Mouse (Mus musculus): ENCODE results near the gene Unc13c. TPM values are rescaled to one million over a fixed set of nuclear protein-coding genes. Genes with fewer than 3 reads are reported as not detected.

Unc13c gene
- polyA plus RNA-seq, 1 experiment, result not detected

- no peak overlapping the region for H3K4me3 ChIP-seq (replicated peaks; ENCODE audit: extremely low read depth, low read depth, low read length)
- H3K4me1 ChIP-seq (ENCODE audit: control insufficient read depth, insufficient read depth, low read length), result no peaks in the 10 kb centered on the region
- DNase-seq, result peak; percentile 46
- TF ChIP-seq CTCF (IDR thresholded peaks at IDR 0.05; ENCODE audit: insufficient read depth, low read length), result peak; percentile 75
- TF ChIP-seq POLR2A (IDR thresholded peaks at IDR 0.05; ENCODE audit: borderline replicate concordance, extremely low read depth, low read depth, low read length), result no peak
- 48% methylated on average over 2 of the region's 2 CpGs for WGBS
These were observed 411.0 kb downstream of the Unc13c start for GRCm38 (mm10) chr9:73557805-73558204.

- no peak for DNase-seq
- 66% methylated on average over 6 of the region's 6 CpGs for WGBS
- Histone ChIP-seq H3K4me3 (replicated peaks; ENCODE audit: extremely low read depth, low read depth, low read length) (no peak overlapping the region), H3K4me1 (ENCODE audit: control insufficient read depth, insufficient read depth, low read length) (no peaks in the 10 kb centered on the region)
- TF ChIP-seq POLR2A (IDR thresholded peaks at IDR 0.05; ENCODE audit: borderline replicate concordance, extremely low read depth, low read depth, low read length) (no peak), CTCF (IDR thresholded peaks at IDR 0.05; ENCODE audit: insufficient read depth, low read length) (no peak)
These were observed 413.4 kb downstream of the Unc13c start for GRCm38 (mm10) chr9:73555354-73555753.

DNA sequence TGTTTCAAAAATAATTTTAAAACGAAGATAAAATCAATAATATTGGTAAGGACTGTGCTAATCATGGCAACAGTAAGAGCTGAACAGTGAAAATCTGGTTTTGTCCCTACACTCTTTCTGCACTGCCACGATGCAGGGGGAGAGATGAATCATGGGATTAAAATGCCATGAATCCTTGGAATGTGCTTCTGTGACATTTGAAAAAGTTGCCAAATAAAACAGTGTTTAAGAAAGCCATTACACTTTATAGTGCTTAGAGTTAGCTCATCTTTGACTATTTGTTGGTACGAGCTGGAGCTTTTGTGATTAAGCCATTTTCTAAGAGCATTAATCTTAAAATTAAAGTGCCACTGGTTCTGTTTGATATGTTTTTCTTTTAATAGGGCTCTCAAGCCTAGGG is 496.2 kb downstream of the Unc13c start:
- no peak overlapping the region for H3K4me3 ChIP-seq (replicated peaks; ENCODE audit: extremely low read depth, low read depth, low read length)
- DNase-seq, result no peak
- WGBS, result 35% methylated on average over 3 of the region's 3 CpGs
- no peaks in the 10 kb centered on the region for H3K4me1 ChIP-seq (ENCODE audit: control insufficient read depth, insufficient read depth, low read length)
- TF ChIP-seq CTCF (IDR thresholded peaks at IDR 0.05; ENCODE audit: insufficient read depth, low read length) (no peak), POLR2A (IDR thresholded peaks at IDR 0.05; ENCODE audit: borderline replicate concordance, extremely low read depth, low read depth, low read length) (no peak)

DNA sequence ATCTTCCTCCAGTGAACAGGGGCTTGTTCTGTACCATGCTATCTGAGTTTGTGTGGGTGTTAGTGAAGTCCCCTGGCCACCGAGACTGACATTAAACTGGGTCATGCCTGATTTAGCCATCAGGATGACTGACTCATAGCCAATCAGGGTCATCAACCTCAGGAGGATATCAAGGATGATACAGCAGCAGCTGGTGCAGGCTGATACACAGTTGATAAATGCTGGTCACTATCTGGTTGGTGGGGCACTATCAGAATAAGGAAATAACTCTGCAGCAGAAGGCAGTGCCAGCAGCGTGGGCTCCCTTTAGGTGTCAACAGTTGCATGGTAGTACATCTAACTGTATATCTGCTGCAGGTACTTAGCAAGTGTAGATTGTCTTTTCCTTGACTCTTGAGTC is 506.7 kb downstream of the Unc13c start:
- DNase-seq, result no peak
- Histone ChIP-seq H3K4me1 (ENCODE audit: control insufficient read depth, insufficient read depth, low read length) (no peaks in the 10 kb centered on the region), H3K4me3 (replicated peaks; ENCODE audit: extremely low read depth, low read depth, low read length) (no peak overlapping the region)
- TF ChIP-seq POLR2A (IDR thresholded peaks at IDR 0.05; ENCODE audit: borderline replicate concordance, extremely low read depth, low read depth, low read length), result no peak
- no peak for TF ChIP-seq CTCF (IDR thresholded peaks at IDR 0.05; ENCODE audit: insufficient read depth, low read length)
- WGBS, result 78% methylated on average over 2 of the region's 2 CpGs

DNA sequence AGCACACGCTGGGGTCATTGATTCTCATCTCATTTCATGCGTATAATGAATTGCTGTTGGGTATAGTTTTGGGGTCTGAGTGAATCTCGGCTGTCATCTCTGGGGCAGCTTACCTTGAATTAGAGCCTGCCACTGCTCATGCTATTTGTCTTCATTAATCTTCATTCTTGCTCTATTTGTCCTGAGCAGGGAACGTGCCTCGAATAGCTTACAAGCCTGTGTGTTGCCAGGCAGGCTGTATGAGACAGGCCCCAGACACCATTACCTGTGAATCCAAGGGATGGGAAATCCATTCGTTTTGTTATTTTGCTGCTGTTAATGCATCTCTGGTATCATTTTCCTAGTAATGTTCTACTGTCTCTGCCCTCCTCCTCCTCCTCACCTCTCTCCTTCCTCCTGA is 518.8 kb downstream of the Unc13c start:
- TF ChIP-seq POLR2A (IDR thresholded peaks at IDR 0.05; ENCODE audit: borderline replicate concordance, extremely low read depth, low read depth, low read length) (no peak), CTCF (IDR thresholded peaks at IDR 0.05; ENCODE audit: insufficient read depth, low read length) (no peak)
- H3K4me1 ChIP-seq (ENCODE audit: control insufficient read depth, insufficient read depth, low read length), result no peaks in the 10 kb centered on the region
- DNase-seq, result no peak
- H3K4me3 ChIP-seq (replicated peaks; ENCODE audit: extremely low read depth, low read depth, low read length), result no peak overlapping the region
- 75% methylated on average over 6 of the region's 6 CpGs for WGBS

DNA sequence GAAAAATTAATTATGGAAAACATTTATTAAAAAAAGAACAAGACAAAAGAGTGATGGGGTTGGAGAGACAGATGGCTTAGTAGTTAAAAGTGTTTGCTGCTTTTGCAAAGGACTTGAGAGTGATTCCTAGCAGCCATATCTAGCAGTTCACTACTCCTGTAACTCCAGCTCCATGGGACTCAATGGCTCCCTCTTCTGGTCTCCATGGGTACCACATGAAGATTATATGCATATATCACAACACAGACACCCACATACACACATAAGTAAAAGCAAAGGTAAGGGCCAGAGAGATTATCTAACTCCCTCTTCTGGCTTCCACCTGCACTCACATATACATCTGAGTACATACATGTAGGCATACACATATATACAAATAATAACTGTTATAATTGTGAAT is 519.5 kb downstream of the Unc13c start:
- TF ChIP-seq POLR2A (IDR thresholded peaks at IDR 0.05; ENCODE audit: borderline replicate concordance, extremely low read depth, low read depth, low read length), result no peak
- TF ChIP-seq CTCF (IDR thresholded peaks at IDR 0.05; ENCODE audit: insufficient read depth, low read length), result no peak
- DNase-seq, result no peak
- Histone ChIP-seq H3K4me1 (ENCODE audit: control insufficient read depth, insufficient read depth, low read length) (no peaks in the 10 kb centered on the region), H3K4me3 (replicated peaks; ENCODE audit: extremely low read depth, low read depth, low read length) (no peak overlapping the region)

DNA sequence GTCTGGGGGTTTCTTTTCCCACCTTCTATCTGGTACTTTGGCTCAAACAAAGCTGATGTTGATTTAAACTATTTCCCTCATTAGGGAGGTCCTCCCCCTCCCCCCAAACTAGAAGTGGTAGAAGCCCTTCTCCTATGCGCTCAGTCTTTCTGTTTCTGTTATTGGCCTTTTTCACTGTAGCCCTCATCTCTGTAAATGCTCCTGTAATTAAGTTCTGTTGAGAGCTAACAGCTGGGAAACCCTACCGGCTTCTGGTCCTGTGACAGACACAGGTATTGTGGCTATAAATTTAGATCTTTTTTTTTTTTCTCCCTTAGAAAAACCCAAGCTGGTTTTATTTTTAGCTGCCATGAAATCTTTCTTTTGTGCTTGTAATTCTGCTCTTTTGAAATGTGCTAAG is 536.8 kb downstream of the Unc13c start:
- WGBS, result 76% methylated on average over 2 of the region's 2 CpGs
- no peaks in the 10 kb centered on the region for H3K4me1 ChIP-seq (ENCODE audit: control insufficient read depth, insufficient read depth, low read length)
- H3K4me3 ChIP-seq (replicated peaks; ENCODE audit: extremely low read depth, low read depth, low read length), result no peak overlapping the region
- no peak for TF ChIP-seq CTCF (IDR thresholded peaks at IDR 0.05; ENCODE audit: insufficient read depth, low read length)
- TF ChIP-seq POLR2A (IDR thresholded peaks at IDR 0.05; ENCODE audit: borderline replicate concordance, extremely low read depth, low read depth, low read length), result no peak
- DNase-seq, result no peak

Other genes with a start within 250 kb of the Unc13c start
- gene Wdr72, start 141.4 kb upstream of the Unc13c start, polyA plus RNA-seq (2012; rRNA removed), result 0.32 and 0.35 TPM in 2 replicates

Data from lung, adult 2 months (tissue).